Mouse (Mus musculus) frontal cortex, adult (tissue): Measurements from ENCODE around the gene Lsg1.

Experiments
- ATAC-seq: cut with Nextera tagmentation; 2 replicates; pipeline ENCODE4 v1.9.2; 2017; ENCODE audit warnings: mild to moderate bottlenecking, moderate library complexity, mixed read lengths; ENCODE audit not compliant: low TSS enrichment

Lsg1 gene

DNA sequence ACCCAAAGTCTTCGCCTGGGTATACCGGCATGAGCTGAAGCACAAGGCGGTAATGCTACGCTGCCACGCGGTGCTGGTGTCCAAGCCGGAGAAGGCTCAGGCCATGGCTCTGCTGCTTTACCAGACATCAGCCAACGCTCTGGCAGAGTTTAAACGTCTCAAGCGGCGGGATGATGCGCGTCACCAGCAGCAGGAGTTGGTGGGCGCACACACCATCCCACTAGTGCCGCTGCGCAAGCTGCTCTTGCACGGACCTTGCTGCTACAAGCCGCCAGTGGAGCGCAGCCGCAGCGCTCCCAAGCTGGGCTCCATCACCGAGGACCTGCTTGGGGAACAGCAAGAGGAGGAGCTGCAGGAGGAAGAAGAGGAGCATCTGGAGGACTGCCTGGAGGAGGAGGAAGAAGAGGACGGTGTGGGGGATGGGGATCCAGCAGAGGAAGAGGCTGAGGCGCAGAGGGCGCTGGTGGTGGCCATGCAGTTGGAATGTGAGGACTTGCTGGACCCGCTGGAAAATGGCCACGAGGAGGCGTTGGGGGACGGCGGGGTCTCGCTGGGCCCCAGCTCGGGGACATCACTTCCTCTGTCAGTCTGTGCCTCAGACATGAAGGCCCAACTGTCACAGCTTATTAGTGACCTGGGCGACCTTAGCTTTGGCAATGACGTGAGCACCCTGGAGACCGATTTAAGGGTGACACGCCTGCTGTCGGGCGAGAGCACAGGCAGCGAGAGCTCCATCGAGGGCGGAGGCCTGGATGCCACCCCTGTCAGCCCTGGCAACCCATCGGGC lies 13.8 kb upstream of the Lsg1 start:
- ATAC-seq = peak; percentile 38

DNA sequence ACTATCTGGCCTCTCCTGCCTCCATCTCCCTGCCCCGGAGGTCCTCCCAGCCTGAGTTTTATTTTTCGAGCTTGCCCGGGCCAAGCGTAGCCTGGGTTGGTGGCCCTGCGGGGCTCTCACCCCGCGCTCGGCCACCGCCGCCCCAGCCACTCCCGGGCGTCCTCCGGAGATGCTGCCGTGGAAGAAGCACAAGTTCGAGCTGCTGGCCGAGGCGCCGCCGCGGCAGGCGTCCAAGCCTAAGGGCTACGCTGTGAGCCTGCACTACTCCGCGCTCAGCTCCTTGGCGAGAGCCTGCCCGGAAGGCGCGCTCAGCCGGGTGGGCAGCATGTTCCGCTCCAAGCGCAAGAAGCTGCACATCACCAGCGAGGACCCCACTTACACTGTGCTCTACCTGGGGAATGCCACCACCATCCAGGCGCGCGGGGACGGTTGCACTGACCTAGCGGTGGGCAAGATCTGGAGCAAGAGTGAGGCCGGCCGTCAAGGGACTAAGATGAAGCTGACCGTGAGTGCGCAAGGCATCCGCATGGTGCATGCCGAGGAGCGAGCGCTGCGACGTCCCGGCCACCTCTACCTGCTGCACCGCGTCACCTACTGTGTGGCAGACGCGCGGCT lies 13.1 kb upstream of the Lsg1 start:
- ATAC-seq = peak; percentile 11; the same call in 1 of the 2 replicates

DNA sequence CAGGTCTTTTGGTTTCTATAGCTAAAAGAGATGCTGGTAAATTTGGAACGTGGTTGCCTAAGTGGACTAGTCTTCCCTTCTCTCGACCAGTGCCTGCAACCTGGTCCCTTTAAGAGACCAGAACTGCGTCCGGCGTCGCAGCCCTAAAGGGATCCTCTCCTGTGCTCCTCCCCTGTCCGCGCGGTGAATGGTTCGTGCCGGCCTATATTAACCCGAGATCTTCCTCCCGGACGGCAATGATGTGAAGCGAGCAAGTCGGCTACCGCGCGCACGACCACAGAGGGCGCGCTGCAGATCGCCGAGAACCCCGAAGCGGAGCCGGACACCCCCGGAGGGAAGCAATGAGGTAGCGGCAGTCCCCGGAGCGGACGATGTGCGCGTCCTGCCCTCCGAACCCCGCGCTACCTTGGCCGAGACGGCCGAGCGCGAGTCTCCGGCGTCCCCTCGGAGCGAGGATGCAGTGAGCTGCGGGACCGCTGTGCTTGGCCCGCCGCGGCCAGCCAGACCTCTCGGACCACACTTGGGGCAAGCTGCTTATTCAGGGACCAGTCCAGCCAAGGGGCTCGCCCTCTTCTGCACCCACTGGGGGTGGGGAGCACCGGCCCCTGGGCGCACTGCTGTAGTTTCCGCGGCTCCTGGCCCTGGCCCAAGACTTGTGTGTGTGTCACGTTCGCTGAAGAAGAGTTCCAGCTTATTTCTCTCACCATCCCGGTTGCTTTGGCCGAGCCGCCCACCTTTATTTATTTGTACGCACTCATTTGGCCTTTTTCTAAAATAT lies 12.3 kb upstream of the Lsg1 start, which contains the start of gene Fam43a:
Fam43a (plus strand) TSS at position 233 of the 778 bp plus-strand sequence.
- ATAC-seq = peak; percentile 68

DNA sequence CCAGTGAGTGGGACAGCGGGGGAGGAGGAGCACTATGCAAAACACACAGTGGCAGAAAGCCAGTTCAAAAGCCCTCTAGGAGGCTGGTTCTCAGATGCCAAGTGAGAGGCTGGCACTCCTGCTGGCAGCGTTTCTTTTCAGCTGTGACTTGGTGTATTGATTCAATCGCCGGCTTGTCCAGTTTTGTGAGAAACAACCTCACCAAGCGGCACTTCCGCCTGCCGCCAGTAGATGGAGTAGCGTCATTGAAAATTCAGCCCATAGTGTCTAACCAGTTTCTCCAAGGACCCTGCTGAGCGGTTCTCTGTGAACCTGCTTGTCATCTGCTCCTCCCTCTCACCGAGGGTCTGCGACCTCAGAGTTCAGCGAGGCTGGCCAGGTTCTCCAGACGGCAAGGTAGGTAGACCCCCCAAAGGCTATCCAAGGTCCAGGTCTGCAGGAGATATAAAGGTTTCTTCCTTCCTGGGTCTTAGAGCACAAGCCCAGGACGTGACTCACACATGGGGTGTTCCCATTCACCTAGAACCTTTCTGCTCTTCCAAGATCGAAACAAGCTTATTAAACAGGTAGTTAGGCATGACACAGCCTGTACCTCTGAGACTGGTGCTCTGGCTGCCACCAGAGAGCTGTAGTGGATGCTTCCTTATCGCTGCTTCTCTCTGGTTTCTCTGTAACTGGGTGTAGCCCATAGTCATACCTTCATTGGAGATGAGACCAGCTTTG lies 9.7 kb upstream of the Lsg1 start:
- ATAC-seq = peak; percentile 41

DNA sequence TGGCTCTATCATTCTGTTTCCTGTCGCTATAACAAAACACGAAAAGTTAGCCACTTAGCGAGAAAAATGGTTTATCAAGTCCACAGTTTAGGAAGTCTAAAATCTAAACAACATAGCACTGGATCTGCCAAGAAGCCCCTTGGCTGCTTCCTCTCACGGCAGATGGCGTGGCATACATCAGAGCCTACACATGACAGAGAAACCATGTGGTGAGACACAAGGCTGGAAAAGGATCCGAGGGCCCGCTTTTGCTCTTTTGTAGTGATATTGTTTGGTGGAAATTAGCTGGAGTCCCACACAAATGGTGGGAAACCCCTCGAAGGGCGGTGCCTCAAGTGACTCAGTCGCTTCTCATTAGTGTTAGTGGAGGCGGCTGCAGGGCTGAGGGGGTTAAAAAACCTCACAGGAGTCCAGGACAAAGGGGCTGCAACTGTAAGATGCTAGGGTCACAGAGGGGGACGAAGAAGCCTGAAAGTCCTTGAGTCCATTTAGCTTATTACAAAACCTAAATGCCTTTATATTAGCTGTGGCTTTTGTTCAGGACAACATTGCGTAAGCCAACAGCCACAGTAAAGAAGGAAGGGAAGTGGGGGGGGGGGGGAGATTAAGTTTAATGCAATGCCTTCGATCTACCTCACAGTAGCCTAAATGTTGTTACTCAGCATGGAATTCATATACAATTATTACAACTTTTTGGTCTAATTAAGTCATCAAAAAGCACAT lies 8.6 kb upstream of the Lsg1 start:
- ATAC-seq = no peak

DNA sequence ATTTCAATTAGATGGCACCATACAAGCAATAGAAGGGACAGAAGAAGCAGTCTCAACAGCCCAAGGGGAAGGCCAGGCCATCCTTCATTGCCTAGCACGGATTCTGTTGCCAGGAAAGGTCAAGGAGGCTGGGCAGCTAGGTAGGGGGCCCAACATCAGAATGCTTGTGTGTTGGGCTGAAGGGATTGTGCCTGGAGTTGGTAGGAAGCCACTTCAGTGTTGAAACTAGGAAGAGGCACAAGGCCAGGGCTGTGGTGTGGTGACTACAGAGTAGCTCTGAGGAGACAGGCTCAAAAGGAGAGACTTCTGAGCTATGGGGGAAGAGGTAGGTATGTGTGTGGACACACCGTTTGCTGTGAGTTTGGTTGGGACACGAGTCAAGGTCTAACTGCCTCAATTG lies 8.0 kb upstream of the Lsg1 start:
- no peak for ATAC-seq

DNA sequence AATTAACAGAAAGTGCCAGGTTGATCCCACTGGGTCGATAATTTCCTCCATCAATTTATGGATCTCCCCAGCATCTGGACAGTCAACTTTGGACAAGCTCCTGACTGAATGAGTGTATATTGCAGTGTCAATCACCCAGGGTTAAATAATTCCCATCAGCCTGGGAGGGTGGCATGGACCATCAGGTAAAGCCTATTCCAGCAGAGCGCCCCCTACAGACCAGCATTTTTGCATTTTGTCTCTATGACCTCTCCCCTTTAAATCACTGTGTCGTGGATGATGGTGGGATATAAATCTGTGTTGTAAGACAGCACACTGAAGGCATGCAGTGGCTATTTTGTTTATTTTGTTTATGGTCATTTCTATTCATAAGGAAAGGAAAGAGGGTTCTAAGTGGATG lies 4.6 kb upstream of the Lsg1 start:
- no peak for ATAC-seq

DNA sequence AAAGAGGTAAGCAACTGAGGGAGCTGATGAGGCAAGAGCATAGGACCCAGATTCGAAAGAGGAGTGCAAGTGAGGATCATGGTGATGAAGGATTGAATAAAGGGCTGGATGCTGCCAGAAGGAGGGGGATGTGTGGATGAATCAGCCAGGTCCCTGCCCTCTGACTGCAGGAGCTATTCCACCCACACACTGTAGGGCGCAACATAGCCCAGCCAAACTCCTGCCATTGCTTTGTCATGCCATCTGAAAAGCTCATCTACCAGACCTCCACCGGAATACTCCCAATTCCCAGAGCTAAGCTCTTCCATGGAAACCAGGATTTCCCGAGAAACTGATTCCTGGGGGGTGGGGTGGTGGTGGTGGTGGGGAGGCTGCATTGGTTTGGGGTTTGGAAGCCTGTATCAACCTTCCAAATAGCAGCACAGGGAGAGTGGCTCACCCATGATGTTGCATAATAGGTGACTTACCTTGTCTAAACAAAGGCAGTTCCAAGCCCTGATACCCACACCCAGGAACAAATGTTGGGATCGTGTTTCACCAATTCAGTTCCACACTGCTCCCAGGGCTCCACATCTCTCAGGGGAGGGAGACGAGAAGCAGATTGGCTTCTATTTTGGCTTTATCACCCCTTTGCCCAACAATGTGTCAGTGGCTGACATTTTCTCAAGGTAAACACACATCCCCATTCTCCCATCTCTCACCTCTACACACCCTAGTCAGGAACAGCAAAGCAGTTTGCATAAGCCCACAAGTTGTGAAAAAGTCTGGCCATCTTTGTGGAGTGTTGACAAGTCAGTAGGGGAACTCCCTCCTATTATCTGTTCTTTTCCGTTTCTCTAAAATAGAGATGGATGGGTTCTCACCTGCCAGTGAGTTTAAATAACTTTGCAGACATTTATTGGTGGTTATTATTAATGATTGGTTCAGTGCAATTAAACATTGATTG lies 3.1 kb upstream of the Lsg1 start:
- no peak for ATAC-seq

DNA sequence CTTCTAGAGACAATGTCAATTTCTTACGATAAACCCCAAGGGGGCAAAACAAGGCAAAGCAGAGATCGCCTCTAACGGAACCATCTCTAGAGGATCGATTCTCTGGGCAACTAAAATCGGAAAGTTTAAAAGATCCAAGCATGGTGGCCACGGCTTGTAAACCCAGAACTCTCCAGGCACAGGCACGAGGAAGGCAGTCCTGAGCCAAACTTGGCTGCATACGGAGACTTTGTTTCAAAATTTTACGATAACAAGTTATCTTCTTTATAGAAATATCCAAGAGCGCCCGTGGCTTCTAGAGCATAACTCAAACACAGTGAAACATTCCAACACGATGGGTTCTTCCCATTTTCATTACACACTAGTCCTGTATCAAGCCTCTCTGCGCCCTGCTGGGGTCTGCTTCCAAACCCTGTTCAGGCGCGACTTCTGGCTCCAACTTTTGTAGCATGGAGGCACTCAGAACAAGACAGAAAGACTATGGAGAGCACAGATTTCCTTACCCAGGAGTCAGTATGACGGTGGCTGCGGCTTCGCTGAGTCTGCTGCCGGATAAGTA lies 378 bp downstream of the Lsg1 start:
- peak; percentile 29; the same call in 1 of the 2 replicates for ATAC-seq

DNA sequence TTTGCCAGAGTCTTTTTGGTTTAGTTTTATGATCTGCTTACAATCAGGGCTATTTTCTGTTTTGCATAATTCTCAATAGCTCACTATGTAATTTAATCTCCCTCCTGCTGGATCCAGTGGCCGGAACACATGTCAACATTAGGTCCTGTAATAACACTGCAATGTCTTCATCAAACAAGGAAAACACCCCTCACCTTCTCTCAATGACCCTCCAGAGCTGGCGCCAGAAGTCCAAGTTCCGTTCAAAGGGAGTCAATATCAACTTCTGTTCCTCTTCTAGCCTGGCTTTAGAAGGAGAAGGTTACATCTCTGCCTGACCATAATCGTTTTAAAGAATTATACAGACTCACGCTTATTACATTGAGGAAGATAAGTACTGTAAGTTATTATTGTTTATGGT lies 6.6 kb downstream of the Lsg1 start:
- no peak for ATAC-seq

DNA sequence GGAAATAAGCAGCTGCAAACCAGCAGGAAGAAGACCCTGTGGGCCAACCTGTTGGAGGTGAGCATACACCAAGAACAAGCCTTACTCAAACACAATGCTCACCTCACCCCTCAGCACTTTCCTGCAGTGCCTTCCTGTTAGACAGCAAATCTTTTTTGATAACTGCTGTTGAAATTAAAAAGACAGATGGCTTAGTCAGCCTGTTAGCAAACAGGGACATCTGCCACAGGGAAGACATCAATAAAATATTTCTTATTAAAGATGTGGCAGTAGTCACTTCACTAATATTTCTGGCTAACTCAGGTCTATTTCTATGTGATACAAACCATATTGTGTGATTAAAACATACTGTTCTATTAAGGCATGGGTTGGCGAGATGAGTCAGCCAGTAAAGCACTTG lies 11.0 kb downstream of the Lsg1 start:
- no peak for ATAC-seq

DNA sequence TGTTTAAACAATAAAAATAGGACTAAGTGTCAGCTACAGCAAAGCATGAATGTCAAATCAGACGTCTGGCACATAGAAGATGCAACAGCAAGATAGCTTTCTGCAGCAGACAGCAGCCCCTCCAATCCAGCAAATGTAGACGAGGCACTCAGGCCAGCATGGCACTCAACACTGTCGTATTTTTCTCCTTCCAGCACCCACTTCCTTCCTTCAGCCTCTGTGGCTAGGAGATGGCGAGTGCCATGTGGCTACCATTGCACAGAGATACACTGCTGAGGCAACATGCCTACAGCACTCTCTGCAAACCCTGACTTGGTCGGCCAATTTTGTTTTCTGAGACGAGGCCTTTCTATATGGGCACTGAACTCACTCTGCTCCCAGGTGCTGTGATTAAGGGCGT lies 11.6 kb downstream of the Lsg1 start:
- ATAC-seq = no peak

DNA sequence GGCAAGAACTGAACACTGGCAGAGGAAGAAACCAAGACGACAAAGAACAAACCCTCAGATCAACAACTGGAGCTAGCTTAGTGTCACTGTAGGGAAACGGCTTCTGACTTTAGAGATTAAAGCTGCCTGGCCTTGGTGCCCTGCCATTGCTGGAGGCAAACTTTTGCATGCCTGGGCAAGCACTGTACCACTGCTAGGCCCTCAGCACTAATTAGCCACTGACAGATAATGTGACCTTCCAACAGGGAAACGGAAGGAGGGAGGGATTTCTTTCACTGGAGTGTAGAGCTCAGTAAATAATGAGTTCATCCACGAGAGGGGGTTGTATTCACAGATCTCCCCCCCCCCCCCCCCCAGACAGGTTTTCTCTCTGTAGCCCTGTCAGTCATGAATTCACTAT lies 15.2 kb downstream of the Lsg1 start:
- ATAC-seq = no peak

DNA sequence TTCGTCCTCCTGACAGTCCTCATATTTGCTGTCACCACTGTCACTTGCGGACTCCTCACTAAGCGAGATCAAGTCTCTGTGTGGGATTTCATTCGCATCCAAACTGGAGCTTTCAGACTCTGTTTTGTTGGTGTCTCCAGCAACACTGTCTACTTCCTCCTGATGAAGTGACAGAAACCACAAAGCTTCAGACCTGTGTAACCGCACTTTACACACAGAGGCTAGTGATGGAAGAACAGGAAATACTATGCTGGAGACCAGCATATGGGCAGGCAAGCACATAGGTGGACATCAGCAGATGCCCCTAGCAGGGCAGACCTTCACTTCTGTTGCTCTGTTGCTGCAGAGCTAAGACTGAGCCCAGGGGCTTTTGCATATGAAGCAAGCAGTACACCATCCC lies 16.0 kb downstream of the Lsg1 start:
- ATAC-seq = no peak

DNA sequence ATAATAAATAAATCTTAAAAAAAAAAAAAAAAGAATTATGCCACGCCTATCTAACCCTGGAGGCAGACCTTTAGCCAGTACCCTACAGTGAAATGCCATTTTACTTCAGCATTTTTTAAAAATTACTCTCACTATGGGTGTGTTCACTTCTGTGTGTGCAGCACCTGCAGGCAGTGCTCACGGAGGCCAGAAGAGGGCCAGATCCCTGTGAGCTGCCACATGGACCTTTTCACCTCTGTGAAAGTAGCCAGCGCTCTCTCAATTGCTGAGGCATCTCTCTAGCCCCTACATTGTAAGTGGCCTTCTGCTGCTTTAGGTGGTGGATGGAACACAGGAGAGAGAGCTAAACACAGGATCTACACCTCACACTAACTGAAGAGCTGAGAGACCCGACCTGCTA lies 17.2 kb downstream of the Lsg1 start:
- no peak for ATAC-seq

DNA sequence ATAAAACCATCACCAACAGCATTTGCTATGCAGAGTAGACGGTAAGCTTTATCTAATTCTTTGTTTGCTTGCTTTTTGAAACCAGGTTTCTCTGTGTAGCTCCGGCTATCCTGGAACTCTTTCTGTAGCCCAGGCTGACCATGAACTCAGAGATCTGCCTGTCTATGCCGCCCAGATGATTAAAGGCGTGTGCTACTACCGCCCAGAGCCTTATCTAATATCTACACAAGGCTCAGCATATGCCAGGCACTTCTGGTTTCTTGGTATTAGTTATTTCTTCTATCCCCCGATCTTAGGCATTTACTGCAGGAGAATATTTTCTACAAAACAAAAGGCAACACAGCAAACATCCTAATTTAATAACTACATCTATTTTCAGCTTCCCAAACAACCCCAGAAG lies 21.8 kb downstream of the Lsg1 start:
- ATAC-seq = no peak

DNA sequence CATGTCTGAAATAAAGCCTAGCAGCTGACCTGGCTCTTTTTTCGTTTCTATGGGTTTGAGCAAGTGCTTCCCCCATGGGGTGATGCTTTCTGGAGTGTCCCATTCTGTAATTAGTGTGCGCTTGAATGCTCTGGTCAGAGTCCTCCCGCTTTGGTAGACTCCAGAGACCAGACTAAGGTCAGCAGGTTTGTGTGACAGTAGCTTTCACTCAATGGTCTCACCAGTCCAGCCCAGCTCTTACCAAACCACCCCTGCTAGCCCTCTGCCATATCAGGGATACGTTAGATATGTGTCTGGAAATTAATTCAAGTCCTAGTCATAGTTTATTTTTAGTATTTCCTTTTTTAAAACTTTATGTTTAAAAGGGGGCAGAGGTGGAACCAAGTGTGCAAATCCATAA lies 26.8 kb downstream of the Lsg1 start:
- ATAC-seq = no peak

DNA sequence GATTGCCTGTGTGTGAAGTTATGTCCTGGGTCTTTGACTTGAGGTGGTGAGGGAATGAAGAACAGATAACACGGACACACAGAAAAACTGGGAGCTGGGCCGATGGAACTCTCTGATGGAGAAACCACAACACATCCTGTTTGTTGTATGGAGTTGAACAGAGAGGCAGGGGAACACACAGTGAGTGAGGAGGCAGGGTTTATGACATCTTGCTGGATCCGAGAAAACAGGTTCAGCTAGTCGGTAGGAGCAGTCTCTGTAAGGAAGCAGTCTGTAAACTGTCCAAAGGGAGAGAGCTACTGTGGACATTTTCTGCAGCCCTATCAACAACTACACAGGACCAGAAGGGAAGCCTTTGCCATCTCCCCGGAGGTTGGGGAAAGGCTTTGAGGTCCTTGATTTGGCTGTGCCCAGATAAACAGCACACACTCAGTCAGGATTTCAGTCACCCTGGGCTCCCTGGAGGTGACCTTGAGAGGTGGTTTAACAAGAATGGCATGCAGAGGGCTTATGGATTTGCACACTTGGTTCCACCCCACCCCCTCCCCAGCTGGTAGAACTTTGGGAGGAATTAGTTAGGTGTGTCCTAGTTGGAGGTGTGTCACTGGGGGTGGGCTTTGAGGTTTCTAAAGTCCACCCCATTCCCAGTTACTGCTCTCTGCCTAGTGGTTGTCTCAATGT lies 27.9 kb downstream of the Lsg1 start:
- no peak for ATAC-seq

DNA sequence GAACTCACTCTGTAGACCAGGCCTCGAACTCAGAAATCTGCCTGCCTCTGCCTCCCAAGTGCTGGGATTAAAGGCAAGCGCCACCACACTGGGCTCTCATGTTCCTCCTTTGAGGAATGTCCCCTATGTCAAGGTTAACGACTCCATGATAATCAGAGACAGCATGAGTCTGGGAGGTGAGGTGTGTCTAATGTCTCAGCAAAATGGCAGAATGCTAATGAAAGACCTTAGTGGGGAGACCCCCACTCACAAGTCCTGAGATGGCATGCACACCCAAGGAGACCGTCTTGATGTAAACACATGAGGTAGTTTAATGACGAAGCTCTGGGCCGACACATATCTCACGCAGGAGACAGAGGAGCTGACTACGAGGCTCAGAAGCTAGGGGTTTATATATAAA lies 33.3 kb downstream of the Lsg1 start:
- no peak for ATAC-seq
